Mouse (Mus musculus): ENCODE results near the gene Tmem206. TPM values are rescaled to one million over a fixed set of nuclear protein-coding genes. Genes with fewer than 3 reads are reported as not detected.

Tmem206 gene
- total RNA-seq, 4 experiments from 2014 or later, result 6.0 to 9.2 (median 8.4) TPM

Other genes starting within 250 kb of the Tmem206 start
- 1 to 10 TPM in 3 of 4 experiments, under 1 TPM in 1; 0.64 to 5.4 (median 2.5) TPM for gene Batf3, start 228.1 kb upstream of the Tmem206 start, total RNA-seq (2022)
- gene Fam71a, start 161.1 kb upstream of the Tmem206 start, total RNA-seq (2022), result not detected
- gene Atf3, start 107.9 kb upstream of the Tmem206 start, total RNA-seq (2022), result 1 to 10 TPM; 2.1 to 8.6 (median 3.2) TPM
- gene Nenf, start 7.7 kb upstream of the Tmem206 start, total RNA-seq (2022), result 100 to 1,000 TPM in 2 of 4 experiments, 10 to 100 TPM in 2; 82.9 to 112 (median 103) TPM
- gene Ppp2r5a, start 77.4 kb downstream of the Tmem206 start, total RNA-seq (2022), result 100 to 1,000 TPM in 3 of 4 experiments, 10 to 100 TPM in 1; 91.2 to 155 (median 133) TPM
- 1 to 10 TPM in 1 of 4 experiments, under 1 TPM in 3; 0.64 to 1.7 (median 0.79) TPM for gene Dtl, start 249.6 kb downstream of the Tmem206 start, total RNA-seq (2022)
- gene Ints7, start 249.7 kb downstream of the Tmem206 start, total RNA-seq (2022), result 10 to 100 TPM; 22.5 to 31.1 (median 24.6) TPM

Measured in adrenal gland, adult 8-10 months (tissue).